Mouse (Mus musculus) urinary bladder, postnatal 10 days (tissue): ENCODE results near the gene Smtnl2.

Experiments used
- DNase-seq: peaks from one replicate; pipeline ENCODE4 v3.0.0; 2022; ENCODE audit warnings: low spot score

Gene Smtnl2

DNA sequence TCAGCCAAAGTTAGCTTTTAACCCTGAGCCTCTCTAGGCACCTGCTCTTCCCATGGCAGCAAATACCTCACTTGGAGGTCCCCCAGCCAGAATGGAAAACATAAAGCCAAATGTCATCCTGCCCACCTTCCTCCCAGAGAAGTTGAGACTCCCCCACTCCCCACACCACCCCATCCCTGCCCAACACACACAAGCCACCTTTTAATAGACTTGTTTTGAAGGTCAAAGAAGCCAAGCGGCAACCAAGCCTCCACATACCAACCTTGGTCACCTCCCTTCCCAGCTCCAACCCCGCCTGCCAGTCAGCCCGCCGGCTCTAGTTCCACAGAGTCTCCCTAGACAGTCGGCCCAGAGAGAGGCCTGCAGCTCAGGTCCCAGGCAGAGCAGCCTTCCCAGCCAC is 9.5 kb downstream of the Smtnl2 start:
- DNase-seq = no peak

DNA sequence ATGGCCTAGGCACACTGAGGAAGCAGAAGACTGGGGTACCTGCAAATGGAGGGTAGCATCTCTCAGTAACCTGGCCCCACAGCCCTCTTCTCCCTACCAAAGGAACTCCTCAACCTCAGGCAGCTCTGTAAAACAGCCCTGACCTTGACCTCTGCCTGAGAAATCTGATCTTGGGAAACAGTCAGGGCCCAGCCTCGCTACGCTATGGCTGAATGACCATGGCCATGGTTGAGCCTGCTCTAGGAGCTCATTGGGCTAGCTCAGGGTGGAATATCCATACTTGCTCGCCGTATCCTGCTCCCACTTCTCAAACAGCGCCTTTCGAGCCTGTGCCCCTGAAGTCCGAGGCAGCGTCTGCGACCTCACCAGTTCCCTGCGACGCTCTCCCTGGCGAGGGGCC is 10.4 kb downstream of the Smtnl2 start:
- no peak for DNase-seq

DNA sequence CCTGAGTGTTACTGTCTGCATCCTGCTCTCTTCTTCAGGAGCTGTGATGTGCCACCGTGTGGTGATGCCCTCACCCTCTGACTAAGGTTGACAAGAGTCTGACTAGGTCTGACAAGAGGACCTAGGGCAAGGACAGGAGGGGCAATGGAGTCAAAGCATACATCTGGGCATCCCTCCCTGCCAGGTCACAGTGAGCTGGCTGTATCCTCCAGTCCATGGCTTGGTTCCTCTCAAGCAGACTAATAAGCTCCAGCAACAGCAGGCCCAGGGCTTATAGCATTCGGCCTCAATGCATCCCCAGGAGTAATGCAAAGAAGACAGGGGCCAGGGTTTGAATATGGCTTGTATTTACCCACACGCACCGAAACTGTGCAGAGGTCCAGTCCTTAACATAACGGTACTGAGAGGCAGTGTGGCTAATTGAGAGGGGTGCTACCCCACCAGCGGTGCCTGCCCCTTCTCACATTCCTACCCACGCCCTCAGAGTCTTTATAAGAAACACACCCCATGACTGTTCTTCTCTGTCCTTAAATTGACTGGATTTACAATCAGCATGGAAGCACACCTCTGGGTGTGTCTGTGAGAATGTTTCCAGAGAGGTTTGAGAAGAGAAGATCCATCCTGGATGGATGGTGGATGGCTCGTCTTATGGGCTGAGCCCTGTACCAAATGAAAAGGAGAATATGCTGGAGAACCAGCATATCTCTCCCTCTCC is 13.5 kb downstream of the Smtnl2 start:
- no peak for DNase-seq

DNA sequence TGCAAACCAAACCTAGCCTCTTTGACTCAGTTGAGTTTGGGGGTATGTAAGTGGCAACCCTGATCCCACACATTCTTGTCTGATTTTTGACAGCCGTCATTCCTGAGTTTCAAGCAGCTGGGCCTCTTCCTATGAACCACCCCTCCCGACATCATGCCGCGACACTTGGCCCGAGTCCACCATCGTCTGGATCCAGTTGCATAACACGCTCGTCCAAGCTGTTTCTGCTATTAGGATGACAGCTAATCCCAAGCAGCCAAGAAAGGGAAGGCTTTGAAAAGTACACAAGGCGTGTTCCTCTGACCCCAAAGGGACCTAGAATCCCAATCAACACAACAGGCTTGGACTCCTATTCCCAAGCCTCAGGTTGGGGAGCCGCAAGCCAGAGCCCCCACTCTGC is 14.4 kb downstream of the Smtnl2 start:
- DNase-seq = no peak

DNA sequence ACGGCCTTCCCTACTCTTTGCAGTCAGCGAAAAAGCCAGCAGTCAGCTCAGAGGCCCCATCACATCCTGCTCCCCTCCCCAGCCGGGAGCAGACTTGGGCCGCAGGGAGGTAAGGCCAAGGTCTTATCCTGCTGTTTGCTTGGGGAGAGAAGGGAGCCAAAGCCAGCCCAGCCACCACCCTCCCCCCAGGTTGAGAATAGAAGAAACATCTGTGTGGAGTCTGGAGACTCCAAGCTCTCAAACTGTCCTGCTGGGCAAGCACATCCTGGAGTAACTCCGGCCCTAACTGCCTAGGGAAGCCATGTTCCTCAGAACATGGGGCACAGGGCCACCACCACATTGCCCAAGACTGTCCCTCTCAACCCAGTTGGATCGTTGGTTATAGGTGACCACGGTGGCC is 14.9 kb downstream of the Smtnl2 start:
- DNase-seq = no peak

DNA sequence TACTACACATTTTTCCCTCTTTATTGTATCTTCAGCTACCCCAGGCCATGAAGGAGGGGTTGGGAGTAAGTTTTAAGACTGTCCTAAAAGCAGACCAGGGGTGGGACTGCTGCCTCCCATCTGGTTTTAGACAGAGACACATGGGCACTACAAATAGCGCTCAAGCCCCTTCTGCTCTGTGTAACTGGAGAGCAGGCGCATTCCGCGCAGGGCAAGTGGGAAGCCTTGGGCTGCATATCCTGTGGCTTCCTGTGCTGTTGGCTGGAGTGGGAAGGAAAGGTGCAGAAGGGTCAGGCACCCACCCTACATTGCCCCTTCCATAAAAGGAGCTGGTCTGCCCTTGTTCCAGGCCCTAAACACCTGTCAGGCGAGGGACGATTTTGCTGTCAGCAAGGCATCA is 15.9 kb downstream of the Smtnl2 start:
- DNase-seq = no peak

DNA sequence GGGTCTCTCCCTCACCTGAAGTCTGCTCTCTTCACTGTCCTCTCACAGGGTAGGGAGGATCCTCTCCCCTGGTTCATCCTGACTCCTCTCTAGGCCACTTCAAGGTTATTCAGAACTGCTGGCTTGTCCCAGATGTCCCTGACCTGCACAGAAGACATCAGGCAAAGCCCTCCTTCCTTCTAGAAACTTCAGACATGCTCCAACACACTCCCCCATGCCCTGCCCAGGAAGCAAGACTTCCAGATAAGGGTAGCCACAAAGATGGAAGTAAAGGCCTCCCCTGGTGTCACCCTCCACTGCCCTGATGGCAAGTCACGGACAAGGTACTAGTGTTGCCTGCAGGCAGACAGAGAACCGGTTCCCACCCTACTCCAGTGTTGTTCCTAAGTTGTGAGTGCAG is 16.8 kb downstream of the Smtnl2 start:
- no peak for DNase-seq

DNA sequence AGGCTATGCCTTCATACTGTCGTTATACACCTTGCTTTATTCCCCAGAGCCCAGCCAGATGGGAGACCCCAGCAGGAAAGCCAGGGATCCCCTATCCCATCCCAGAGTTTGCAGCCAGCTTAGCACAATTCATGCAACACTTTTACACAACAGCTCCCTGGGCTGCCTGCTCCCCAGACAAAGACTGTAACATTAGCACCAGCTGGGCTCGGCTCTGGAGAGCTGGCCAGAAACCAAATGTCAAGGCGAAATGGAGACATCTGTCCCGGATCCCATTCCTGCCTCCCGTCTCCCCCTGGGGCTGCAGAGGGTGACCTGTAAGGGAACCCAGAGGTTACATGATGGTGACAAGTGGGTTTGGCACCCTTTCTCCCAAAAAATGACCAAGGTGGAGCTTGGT is 17.8 kb downstream of the Smtnl2 start:
- no peak for DNase-seq

DNA sequence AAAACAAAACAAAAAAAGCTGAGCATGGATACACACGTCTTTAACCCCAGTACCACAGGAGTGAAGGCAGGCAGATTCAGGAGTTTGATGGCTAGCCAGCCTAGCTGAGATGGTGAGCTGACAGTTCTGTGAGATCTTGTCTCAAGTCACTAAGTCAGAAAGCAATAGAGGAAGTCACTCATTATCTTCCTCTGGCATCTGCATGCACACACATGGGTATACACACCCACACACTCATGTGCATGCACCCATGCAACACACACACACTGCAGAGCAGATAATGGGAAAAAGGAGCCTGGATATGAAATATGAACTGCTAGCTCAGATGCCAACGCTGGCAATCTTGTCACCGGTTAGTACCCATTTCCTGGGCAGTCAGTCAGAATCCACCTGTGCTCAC is 18.3 kb downstream of the Smtnl2 start:
- DNase-seq = no peak

DNA sequence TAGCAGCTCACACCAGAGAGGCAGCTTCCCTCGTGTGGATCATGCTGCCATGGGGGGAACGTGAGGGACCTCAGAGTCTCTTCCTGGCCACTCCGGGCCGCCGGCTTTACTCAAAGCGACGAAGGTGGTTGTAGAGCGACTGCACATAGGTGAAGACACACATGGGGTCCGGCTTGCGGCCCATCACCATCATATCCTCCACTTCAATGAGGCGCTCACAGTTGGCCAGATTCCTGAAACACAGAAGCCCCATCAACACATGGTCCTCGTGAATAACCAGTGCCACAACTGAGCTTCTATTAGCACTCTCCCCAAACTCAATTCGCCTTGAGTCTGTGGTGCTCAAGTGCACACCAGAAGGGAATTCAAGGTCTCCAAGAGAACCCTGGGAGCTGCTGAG is 20.3 kb downstream of the Smtnl2 start:
- DNase-seq = no peak

DNA sequence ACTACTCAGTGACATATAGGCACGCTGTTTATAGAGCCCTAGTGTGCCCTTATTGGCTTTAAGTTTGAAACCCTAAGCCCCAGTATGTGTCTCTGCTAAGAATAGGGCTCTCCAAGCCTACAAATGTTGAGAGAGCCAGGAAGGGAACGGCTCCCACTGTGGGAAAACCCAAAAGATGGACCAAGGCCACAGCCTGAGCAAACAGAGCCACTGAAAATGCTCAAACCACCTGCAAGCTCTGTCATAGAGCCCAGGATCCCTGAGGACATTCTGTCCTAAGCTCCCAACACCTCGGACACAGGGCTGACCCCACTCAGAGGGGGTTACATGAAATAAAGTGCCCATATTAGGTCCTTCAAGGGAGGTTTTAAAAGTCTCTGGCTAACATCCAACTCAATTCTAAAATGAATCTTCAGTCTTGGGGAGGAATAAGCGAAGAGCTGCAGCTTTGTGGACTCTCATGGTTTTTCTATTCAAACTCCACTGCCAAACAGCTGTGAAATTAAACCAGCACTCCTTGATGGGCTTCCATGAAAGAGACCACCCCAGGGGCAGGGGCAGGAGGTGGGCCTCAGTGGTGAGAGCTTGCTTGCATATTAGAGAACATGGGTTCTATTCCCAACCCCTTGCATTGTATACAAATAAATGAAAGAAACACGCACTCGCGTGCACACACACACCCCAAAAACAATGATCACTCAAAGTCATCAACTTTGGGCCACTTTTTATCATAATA is 21.9 kb downstream of the Smtnl2 start:
- DNase-seq = no peak

DNA sequence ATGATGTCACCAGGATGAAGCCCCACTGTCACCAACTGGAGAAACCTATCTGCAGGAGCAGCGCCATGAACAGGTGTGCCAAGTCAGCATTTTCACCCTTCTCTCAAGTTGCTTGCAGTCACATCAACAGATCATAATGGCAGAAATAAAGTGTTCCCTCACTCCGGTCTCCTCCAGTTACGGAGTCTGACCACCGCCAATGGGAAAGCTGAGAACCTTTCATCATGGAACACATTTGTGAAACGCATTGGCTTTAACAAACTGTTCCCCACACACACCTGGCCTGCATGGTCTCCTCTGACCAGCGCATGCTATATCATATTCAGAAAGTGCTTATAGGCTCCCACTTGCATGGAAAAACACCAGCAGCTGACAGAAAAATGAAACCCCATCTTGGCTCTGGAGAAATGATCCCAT is 23.4 kb downstream of the Smtnl2 start:
- DNase-seq = no peak

DNA sequence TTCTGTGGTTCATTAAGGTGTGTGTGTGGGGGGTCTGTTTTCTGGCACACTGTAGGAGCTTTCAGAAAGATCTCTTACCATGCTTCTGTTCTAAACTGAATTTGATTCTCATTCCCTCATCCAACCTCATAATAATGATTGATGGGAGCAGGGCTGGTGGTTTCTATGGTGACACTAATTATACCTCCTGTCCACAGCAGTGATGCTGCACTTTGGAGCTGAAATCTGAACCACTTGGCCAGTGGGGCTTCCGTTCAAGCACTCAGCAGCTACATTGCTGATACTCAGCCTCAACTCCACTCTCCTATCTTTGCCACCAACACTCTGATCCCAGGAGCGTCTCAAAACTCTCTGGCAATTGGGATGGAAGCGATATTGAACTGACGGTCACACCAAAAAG is 32.2 kb downstream of the Smtnl2 start:
- no peak for DNase-seq

DNA sequence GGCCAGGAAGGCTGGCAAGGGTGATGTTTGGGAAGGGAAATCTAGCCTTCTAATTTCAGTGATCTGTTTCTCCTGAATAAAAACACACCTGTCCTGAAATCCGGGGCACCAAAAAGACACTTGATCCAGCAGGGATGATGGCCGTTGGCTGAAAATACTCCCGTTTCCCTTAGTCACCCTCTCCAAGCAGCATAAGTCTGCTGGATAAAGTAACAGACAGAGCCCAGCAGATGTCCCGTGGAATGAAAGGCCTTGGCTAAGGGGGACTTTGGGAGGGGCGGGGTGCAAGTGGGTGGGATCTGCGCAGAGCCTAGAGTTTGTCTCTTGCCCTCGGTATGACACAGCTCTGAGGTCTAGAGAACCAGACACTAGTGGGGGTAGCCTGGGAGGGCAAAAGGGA is 33.3 kb downstream of the Smtnl2 start:
- DNase-seq = no peak

DNA sequence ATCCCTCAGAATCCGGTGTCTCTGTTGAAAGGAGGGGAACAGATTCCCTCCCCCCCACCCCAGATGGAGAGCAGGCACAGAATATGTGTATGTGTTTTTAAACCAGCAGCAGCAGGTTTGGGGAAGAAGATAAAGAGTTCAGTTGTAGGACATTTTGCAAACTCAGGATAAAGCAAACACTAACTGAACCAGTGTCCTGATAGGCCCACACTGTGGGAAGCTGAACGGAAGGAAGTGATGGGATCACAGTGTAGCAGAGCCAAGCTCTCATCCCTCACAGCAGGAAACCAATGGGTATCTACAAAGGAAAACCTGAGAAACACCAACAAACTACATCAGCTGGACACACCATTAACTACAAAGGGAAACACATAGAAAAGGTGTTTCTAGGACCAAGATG is 35.0 kb downstream of the Smtnl2 start:
- no peak for DNase-seq

DNA sequence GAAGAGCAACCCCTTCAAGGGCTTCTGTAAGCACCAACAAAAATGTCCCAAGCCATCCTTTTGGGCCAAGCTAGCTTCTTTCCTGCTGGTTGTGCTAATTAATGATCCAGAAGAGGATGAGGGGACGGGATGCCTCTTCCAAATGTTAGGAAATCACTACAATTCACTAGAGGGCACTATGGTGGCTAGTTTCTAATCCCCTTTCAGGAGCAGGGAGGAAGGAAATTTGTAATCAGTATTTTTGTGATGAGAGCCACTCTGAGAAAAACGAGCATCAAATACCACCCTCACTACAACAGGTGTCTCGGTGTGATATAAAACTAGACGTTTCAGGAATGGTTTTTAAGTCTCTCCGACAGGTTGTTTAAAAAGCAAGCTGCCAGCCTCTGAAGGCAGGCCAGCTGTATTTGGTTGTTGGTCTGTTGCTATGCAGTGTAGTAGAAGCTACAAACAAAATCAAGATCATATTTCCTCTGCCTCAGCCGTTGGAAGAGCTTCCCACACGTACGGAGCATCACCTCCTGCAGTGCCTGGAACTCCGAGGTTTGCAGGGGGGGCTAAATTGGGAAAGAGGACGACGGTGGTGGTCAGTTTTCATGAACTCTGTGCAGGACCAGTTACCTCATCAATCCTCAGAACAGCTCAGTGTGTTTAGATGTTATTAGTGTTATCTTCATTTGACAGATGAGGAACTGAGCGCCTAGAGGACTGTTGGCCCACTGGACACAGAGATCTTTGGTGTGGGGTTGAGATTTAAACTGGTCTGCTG is 41.4 kb downstream of the Smtnl2 start:
- DNase-seq = no peak

DNA sequence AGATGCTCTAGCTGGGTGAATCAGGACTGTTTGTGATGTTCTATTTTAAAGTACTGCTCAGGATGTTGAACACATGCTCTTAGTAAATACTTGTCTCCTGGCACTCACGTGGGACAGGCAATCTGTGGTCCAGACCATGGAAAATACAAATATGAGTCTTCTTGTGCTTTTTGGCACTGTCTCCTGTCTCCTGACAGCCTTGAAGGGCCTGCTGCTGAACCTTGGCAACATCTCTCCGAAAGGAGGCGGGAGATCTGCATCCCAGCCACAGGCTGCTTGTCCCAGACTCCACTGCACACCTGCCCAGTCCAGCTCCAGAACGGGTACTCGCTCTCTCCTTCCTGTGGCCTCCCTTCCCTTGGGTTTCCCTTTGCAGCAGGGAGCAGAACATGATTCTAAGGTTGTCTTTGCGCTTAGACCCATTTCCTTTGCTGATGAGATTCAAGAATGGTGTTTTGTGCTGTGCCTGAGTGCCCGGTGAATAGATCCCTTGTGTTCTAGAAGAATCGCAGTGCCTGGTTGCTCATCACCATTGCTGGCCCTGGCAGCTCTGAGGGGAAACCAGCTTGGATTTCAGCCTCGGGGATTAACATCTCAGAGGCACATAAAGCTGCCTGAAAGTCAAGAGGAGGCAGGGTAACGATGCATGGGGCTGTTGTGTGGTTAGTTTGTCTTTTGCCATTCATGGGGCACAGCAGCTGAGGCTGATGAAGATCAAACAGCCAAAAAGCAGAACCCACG is 43.4 kb downstream of the Smtnl2 start:
- DNase-seq = no peak

DNA sequence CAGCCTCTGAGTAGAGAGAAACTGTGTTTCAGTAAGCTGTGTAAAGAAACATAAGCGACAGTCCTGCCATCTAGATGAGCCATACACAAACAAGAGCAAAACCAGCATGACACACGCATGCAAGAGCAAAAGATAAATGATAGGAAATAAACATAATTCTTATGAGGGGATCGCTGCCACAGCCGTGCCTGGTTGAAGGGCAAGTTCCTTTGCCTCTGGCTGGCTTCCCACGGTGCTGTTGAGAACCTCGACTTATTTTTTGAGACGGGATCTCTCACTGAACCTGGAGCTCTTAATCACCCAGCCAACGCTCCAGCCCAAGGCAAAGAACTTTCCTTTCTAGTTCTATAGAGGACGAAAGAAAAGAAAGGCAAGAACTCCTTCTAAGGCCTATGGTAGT is 45.4 kb downstream of the Smtnl2 start:
- DNase-seq = no peak

DNA sequence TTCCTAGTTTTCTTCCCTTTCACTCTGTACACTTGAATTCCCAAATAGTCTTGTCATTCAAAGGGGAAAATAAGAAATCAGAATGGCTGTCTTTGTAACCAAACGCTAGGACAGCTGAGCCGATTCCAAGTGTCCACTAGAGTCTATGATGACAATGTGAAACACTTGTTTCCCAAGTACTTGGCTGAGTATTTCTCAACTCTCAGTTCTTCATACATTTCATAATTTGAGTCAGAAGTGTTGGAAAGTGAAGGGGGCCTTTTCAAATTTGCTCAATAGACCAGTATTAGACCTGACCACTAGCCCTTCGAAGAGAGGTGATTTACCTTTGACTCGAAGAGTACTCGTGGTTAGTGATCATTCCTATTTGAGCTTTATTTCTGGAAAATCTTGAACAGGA is 47.0 kb downstream of the Smtnl2 start:
- DNase-seq = no peak

DNA sequence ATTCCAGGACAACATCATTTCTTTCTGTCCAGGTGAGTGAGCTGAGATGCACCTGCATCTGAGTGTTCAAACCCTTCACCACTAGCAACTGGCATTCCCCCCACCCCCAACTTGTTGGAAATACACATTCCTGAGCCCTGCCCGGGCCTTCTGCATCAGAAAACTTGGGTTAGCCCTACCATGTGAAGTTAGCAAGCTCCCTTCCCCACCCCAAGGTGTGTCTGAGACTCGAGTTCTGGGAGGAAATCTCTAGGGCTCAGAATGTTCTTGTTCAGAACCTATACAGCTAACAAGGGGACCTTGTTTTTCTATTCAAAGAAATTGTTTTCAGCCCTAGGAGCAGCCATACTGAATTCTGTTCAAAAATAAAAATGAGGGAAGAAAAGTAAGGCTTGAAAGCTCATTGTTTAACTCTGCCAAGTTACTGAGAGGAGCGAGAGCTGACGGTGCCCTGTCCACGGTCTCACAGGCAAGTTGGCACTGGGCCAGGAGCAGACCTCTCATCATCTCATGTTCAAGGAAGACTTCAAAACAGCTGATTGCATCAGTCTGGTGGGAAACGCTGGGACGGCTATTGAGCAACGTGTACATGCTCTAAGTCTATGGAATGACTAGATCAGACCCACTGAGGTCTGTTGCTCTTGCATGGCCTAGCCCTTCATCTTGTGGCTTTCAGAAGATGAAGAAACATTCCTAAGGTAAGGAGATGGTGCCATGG is 47.8 kb downstream of the Smtnl2 start:
- DNase-seq = no peak

DNA sequence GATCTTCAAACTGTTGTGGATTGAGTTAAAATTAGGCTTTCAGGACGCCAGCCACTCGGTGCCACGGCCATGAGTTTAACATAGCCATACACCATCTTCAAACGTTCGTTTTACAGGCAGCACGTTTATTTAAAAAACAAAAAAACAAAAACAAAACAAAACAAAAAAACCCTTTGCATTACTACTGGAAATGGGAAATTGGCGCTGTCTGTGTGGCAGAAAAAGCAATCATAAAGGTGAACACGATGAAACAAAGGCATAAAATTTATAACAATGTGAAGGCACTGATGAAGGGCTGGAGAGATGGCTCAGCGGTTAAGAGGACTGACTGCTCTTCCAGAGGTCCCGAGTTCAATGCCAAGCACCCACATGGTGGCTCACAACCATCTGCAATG is 49.2 kb downstream of the Smtnl2 start, which contains the start of gene Tekt1:
Gene Tekt1 (minus strand): TSS at position 96 of the 395 bp plus-strand sequence.
- DNase-seq = no peak
